Mouse (Mus musculus) testis, adult 2 months (tissue): ENCODE data around the gene Pgm5.

Experiments
- CTCF ChIP-seq: fragments of 200-500 bp; IDR thresholded peaks from 2 replicates; pipeline ENCODE4 v1.5.1; 2012; ENCODE audit warnings: low read depth, mild to moderate bottlenecking, inconsistent platforms, low read length, moderate library complexity; ENCODE audit not compliant: control insufficient read depth, insufficient read depth, insufficient replicate concordance
- POLR2A ChIP-seq: fragments of 200-500 bp; IDR thresholded peaks from 2 replicates; pipeline ENCODE4 v1.6.1; 2012; ENCODE audit warnings: low read depth, mild to moderate bottlenecking, inconsistent platforms, low read length, moderate library complexity; ENCODE audit not compliant: control insufficient read depth

GRCm38 (mm10) chr19:24901666-24902065 lies 40.0 kb upstream of the Pgm5 start:
- no peak for TF ChIP-seq CTCF
- no peak for TF ChIP-seq POLR2A
